Mouse (Mus musculus): ENCODE measurements around the gene Fdps. TPM values are rescaled to one million over a fixed set of nuclear protein-coding genes. Genes with fewer than 3 reads are reported as not detected.

Fdps gene
- polyA plus RNA-seq, 1 experiment = 384 TPM

DNA sequence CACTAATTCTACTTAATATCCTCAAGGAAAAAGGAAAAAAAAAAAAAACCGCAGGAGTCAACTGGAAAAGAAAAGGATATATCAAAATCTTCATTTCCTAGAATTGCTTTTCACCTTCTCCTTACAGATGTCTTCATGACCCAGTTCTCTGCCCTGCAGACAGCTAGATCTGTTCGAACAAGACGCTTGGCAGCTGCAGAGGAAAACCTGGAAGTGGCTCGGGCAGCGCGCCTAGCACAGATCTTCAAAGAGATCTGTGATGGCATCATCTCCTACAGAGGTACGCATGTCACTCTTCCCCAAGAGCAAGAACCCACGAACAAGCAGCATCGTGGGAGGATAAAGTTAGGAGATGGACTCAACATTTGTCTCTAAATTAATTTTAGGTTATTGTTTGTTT lies 43.4 kb downstream of the Fdps start:
- Histone ChIP-seq H3K27me3 (ENCODE audit: control insufficient read depth, insufficient read depth, insufficient read length) (no peaks in the 10 kb centered on the region), H3K79me3 (ENCODE audit: low read depth) (no peaks in the 10 kb centered on the region), H3K36me3 (ENCODE audit: control insufficient read depth, insufficient read depth) (peaks cover 86% of the 10 kb centered on the region), H3K4me3 (ENCODE audit: insufficient read depth, poor library complexity, severe bottlenecking) (no peak overlapping the region), H3K79me2 (ENCODE audit: control insufficient read depth, insufficient read depth) (no peaks in the 10 kb centered on the region), H3ac (ENCODE audit: control insufficient read depth, insufficient read length, low read depth) (no peak overlapping the region)
- TF ChIP-seq FOSL1 (IDR thresholded peaks at IDR 0.05; ENCODE audit: insufficient read depth, low read length, poor library complexity, severe bottlenecking) = no peak
- no peak for TF ChIP-seq MYOG (IDR thresholded peaks at IDR 0.05; ENCODE audit: control insufficient read depth, extremely low read depth, insufficient read length)
- no peak for TF ChIP-seq USF1 (IDR thresholded peaks at IDR 0.05; ENCODE audit: low read depth)
- TF ChIP-seq MAX (IDR thresholded peaks at IDR 0.05) = no peak
- no peak for TF ChIP-seq CTCF (IDR thresholded peaks at IDR 0.05; ENCODE audit: control insufficient read depth, insufficient read depth, insufficient read length)
- no peak for TF ChIP-seq MYOD1 (IDR thresholded peaks at IDR 0.05; ENCODE audit: control insufficient read depth, insufficient read length, low read depth)
- TF ChIP-seq CEBPB (IDR thresholded peaks at IDR 0.05; ENCODE audit: low read depth) = no peak

Other genes starting within 250 kb of the Fdps start
- 52.0 TPM for gene Msto1, start 188.0 kb downstream of the Fdps start, polyA plus RNA-seq (2012; fragmentation: generic; extraction: Trizol)
- 5.4 TPM for gene Ash1l, start 151.3 kb downstream of the Fdps start, polyA plus RNA-seq (2012; fragmentation: generic; extraction: Trizol)
- gene Dap3, start 150.8 kb downstream of the Fdps start, polyA plus RNA-seq (2012; fragmentation: generic; extraction: Trizol) = 123 TPM
- gene Rusc1, start 8.6 kb downstream of the Fdps start, polyA plus RNA-seq (2012; fragmentation: generic; extraction: Trizol) = 25.0 TPM
- gene Gm43738, start 860 bp downstream of the Fdps start, polyA plus RNA-seq (2012; fragmentation: generic; extraction: Trizol) = 0.02 TPM
- gene Pklr, start 34.2 kb upstream of the Fdps start, polyA plus RNA-seq (2012; fragmentation: generic; extraction: Trizol) = not detected
- 0.15 TPM for gene Hcn3, start 58.2 kb upstream of the Fdps start, polyA plus RNA-seq (2012; fragmentation: generic; extraction: Trizol)
- gene Clk2, start 62.8 kb upstream of the Fdps start, polyA plus RNA-seq (2012; fragmentation: generic; extraction: Trizol) = 14.5 TPM
- 139 TPM for gene Scamp3, start 75.5 kb upstream of the Fdps start, polyA plus RNA-seq (2012; fragmentation: generic; extraction: Trizol)
- 27.4 TPM for gene Fam189b, start 81.2 kb upstream of the Fdps start, polyA plus RNA-seq (2012; fragmentation: generic; extraction: Trizol)
- 40.6 TPM for gene Gba, start 101.0 kb upstream of the Fdps start, polyA plus RNA-seq (2012; fragmentation: generic; extraction: Trizol)
- 9.1 TPM for gene Thbs3, start 113.2 kb upstream of the Fdps start, polyA plus RNA-seq (2012; fragmentation: generic; extraction: Trizol)
- gene Mtx1, start 125.1 kb upstream of the Fdps start, polyA plus RNA-seq (2012; fragmentation: generic; extraction: Trizol) = 248 TPM
- 0.20 TPM for gene Muc1, start 127.1 kb upstream of the Fdps start, polyA plus RNA-seq (2012; fragmentation: generic; extraction: Trizol)
- gene Krtcap2, start 144.0 kb upstream of the Fdps start, polyA plus RNA-seq (2012; fragmentation: generic; extraction: Trizol) = 299 TPM
- gene Trim46, start 144.3 kb upstream of the Fdps start, polyA plus RNA-seq (2012; fragmentation: generic; extraction: Trizol) = 11.0 TPM
- gene Dpm3, start 157.4 kb upstream of the Fdps start, polyA plus RNA-seq (2012; fragmentation: generic; extraction: Trizol) = 228 TPM
- 48.7 TPM for gene Slc50a1, start 168.6 kb upstream of the Fdps start, polyA plus RNA-seq (2012; fragmentation: generic; extraction: Trizol)
- gene Efna1, start 179.2 kb upstream of the Fdps start, polyA plus RNA-seq (2012; fragmentation: generic; extraction: Trizol) = 13.9 TPM
- gene Efna3, start 221.0 kb upstream of the Fdps start, polyA plus RNA-seq (2012; fragmentation: generic; extraction: Trizol) = 2.9 TPM
- 13.3 TPM for gene Efna4, start 236.1 kb upstream of the Fdps start, polyA plus RNA-seq (2012; fragmentation: generic; extraction: Trizol)
- gene Adam15, start 248.0 kb upstream of the Fdps start, polyA plus RNA-seq (2012; fragmentation: generic; extraction: Trizol) = 60.2 TPM